Mouse (Mus musculus) thymus, adult 2 months (tissue): ENCODE measurements at regions not wholly inside any gene's neighbourhood (a gene's known extent, or its start where the extent isn't known, plus 50 kb on each side); places are given as distances from the start of the nearest gene placed in this dataset.

Source experiments
- DNase-seq: peaks from one replicate; pipeline ENCODE4 v3.0.0; 2021
- H3K27ac ChIP-seq: fragments of 200-500 bp; 2 replicates; pipeline ENCODE4 v1.5.1; 2012; ENCODE audit warnings: low read length, control low read depth; ENCODE audit not compliant: control insufficient read depth, insufficient read depth
- H3K27me3 ChIP-seq: fragments of 200-500 bp; 2 replicates; pipeline ENCODE4 v1.6.1; 2012; ENCODE audit warnings: mild to moderate bottlenecking, low read length, moderate library complexity, mixed read lengths; ENCODE audit not compliant: control insufficient read depth, insufficient read depth
- H3K36me3 ChIP-seq: fragments of 200-500 bp; 2 replicates; pipeline ENCODE4 v1.6.1; 2012; ENCODE audit warnings: mild to moderate bottlenecking, low read length, moderate library complexity; ENCODE audit not compliant: control insufficient read depth, insufficient read depth
- H3K4me1 ChIP-seq: fragments of 200-500 bp; replicated peaks from 2 replicates; pipeline ENCODE4 v1.6.1; 2012; ENCODE audit warnings: low read length; ENCODE audit not compliant: control insufficient read depth, insufficient read depth
- H3K4me3 ChIP-seq: fragments of 200-500 bp; 2 replicates; pipeline ENCODE4 v1.5.1; 2012; ENCODE audit warnings: mild to moderate bottlenecking, low read length, control low read depth, moderate library complexity; ENCODE audit not compliant: control insufficient read depth, insufficient read depth
- CTCF ChIP-seq: fragments of 200-500 bp; IDR thresholded peaks from 2 replicates; pipeline ENCODE4 v1.5.1; 2012; ENCODE audit warnings: mild to moderate bottlenecking, control low read depth, low read length, moderate library complexity, borderline replicate concordance; ENCODE audit not compliant: control insufficient read depth, poor library complexity, insufficient read depth; ENCODE audit errors: extremely low read depth
- POLR2A ChIP-seq: fragments of 200-500 bp; IDR thresholded peaks from 2 replicates; pipeline ENCODE4 v1.6.1; 2012; ENCODE audit warnings: mild to moderate bottlenecking, low read length, control low read depth, moderate library complexity; ENCODE audit not compliant: control insufficient read depth, poor library complexity, insufficient read depth; ENCODE audit errors: extremely low read depth
- WGBS: fragments of 180-500 bp; shearing (Covaris S2); methylation state at CpG from one replicate; pipeline ENCODE4 v1.1.7; 2018; 5-methylcytosine and 5-hydroxymethylcytosine counted together

- no peak overlapping the region for H3K4me3 ChIP-seq
- no peaks in the 10 kb centered on the region for H3K36me3 ChIP-seq
Measured at GRCm38 (mm10) chr12:12701060-12701667, 240.6 kb downstream of the Mycn start.

DNA sequence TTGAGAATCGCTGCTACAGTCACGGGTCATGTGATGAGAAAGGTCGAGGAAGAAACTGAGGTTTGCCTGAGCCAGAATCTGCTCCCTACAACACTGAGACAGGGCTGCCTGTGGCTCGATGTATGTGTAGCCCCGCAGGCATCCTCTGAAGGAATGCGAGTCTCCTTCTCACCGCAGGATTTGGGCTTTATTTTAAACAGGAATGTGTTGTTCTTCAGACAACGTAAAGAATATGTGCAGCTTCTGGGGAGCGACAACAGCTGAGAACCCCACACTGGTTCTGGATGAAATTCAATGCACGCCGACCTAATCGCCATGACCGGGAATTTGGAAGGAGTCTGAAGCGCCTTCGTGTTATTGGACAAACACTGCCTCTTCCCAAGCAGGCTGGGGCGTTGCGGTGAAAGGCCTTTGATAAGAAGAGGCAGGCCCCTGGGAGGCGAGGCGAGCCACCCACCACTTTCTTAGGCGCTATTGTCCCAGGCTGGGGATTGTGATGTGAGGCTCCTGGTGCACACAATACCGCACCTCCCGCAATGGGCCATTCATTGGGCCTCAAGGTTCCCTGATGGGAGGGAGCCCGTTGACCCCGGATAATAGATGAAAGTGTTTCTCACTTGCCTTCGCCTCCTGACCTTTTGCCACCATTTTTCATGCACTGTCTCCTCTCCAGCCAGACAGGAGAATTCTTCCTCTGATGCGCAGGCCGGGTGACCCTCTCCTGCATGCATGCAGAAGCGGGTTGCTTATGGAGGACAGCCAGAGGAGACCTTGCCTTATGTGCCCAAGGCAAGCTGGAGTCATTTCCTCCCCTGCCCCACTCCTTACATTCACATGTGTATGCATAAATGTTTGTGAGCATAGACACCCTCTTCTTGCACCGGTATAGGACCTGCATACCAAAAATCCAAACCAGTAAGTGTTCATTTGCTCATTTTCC, 247.6 kb downstream of the Mycn start:
- H3K27ac ChIP-seq: no peak overlapping the region
- DNase-seq: no peak
- H3K4me1 ChIP-seq: no peaks in the 10 kb centered on the region
- H3K27me3 ChIP-seq: no peaks in the 10 kb centered on the region
- H3K4me3 ChIP-seq: no peak overlapping the region
- no peak for TF ChIP-seq POLR2A
- no peaks in the 10 kb centered on the region for H3K36me3 ChIP-seq
- 92% methylated on average over 29 of the region's 29 CpGs for WGBS

More at GRCm38 (mm10) chr12:12701060-12701667, 240.6 kb downstream of the Mycn start:
- H3K27ac ChIP-seq: no peak overlapping the region
- no peaks in the 10 kb centered on the region for H3K27me3 ChIP-seq
- TF ChIP-seq POLR2A: no peak
- TF ChIP-seq CTCF: no peak
- no peak for DNase-seq
- 92% methylated on average over 7 of the region's 7 CpGs for WGBS
- H3K4me1 ChIP-seq: no peaks in the 10 kb centered on the region

- Histone ChIP-seq H3K36me3 (no peaks in the 10 kb centered on the region), H3K4me1 (no peaks in the 10 kb centered on the region), H3K27me3 (no peaks in the 10 kb centered on the region; the same call in 1 of the 2 replicates), H3K4me3 (no peak overlapping the region), H3K27ac (no peak overlapping the region)
- TF ChIP-seq POLR2A: no peak
- no peak for TF ChIP-seq CTCF
- no peak for DNase-seq
- 95% methylated on average over 2 of the region's 2 CpGs for WGBS
Measured at GRCm38 (mm10) chr12:12687376-12687775, 254.3 kb downstream of the Mycn start.

DNA sequence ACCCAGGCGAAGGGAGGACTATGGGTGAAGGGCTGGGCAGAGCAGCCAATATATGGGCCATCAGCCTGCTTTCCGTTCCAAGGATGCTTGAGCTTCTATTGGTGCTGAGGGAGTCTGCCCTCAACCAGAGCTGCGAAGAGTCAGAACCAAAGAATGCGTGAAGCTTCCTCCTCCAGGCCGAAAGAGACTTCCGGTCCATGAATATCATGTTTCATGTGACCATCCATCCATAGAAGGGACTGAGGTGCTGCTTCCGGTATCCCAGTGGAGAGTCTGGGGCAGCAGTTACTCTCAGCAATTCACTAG, 256.5 kb downstream of the Mycn start:
- DNase-seq: no peak
- Histone ChIP-seq H3K4me3 (no peak overlapping the region), H3K27ac (no peak overlapping the region), H3K4me1 (no peaks in the 10 kb centered on the region), H3K27me3 (no peaks in the 10 kb centered on the region; the same call in 1 of the 2 replicates), H3K36me3 (no peaks in the 10 kb centered on the region)
- TF ChIP-seq POLR2A: no peak
- TF ChIP-seq CTCF: no peak
- 64% methylated on average over 7 of the region's 7 CpGs for WGBS

- no peak for DNase-seq
- H3K4me3 ChIP-seq: no peak overlapping the region
- WGBS: 61% methylated on average over 16 of the region's 16 CpGs
Measured at GRCm38 (mm10) chr12:12684481-12685216, 257.1 kb downstream of the Mycn start.

DNA sequence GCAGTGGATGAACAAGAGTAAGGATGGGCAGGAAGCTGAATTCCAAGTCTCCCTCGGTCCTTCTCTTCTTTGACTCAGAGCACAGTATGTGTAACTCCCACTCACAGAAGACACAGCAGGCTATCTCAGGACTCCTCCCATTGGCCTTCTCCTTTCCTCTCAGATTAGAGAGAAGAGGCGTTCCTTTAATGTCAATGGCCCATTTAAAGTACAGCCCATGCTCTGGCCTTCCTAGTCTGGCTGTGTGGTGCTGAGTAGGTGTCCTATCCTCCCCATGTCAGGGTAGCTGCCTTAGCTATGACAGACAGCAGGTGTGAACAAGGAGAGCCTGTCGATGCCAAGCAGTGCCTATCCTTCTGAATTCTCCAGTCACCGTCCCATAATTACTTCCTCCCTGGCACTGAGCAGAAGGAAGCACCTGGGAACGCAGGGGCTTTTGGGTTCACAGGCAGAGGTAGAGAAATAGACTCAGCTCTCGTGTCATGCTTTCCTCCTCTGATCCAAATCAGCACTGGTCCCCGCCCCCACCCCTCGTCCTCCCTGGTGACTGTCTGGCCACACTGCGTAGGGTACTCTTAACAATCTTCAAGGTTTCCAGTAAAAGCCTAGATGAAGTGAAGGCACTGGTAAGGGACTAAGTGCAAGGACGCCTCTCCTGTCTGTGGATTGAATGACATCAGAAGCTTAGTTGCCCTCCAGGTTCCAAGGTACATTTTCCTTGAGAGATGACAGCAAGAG, 257.8 kb downstream of the Mycn start:
- TF ChIP-seq CTCF (no peak), POLR2A (no peak)
- H3K27me3 ChIP-seq: no peaks in the 10 kb centered on the region; the same call in 1 of the 2 replicates
- H3K36me3 ChIP-seq: no peaks in the 10 kb centered on the region
- no peaks in the 10 kb centered on the region for H3K4me1 ChIP-seq
- no peak overlapping the region for H3K27ac ChIP-seq
- H3K4me3 ChIP-seq: no peak overlapping the region
- no peak for DNase-seq
- WGBS: 38% methylated on average over 10 of the region's 10 CpGs

More at GRCm38 (mm10) chr12:12684481-12685216, 257.1 kb downstream of the Mycn start:
- Histone ChIP-seq H3K4me1 (no peaks in the 10 kb centered on the region), H3K27me3 (no peaks in the 10 kb centered on the region; the same call in 1 of the 2 replicates), H3K36me3 (no peaks in the 10 kb centered on the region), H3K27ac (no peak overlapping the region)
- no peak for TF ChIP-seq CTCF
- no peak for TF ChIP-seq POLR2A
